Mouse (Mus musculus): Measurements from ENCODE around the gene Rpl34.
A peak's percentile ranks its signal among the peaks of the same experiment; 100 is the strongest.

Gene Rpl34

GRCm38 (mm10) chr3:130712891-130713290 is 17.3 kb downstream of the Rpl34 start:
- no peak for DNase-seq (ENCODE audit: low spot score)

GRCm38 (mm10) chr3:130710103-130710502 is 20.1 kb downstream of the Rpl34 start:
- DNase-seq (ENCODE audit: low spot score), result no peak

DNA sequence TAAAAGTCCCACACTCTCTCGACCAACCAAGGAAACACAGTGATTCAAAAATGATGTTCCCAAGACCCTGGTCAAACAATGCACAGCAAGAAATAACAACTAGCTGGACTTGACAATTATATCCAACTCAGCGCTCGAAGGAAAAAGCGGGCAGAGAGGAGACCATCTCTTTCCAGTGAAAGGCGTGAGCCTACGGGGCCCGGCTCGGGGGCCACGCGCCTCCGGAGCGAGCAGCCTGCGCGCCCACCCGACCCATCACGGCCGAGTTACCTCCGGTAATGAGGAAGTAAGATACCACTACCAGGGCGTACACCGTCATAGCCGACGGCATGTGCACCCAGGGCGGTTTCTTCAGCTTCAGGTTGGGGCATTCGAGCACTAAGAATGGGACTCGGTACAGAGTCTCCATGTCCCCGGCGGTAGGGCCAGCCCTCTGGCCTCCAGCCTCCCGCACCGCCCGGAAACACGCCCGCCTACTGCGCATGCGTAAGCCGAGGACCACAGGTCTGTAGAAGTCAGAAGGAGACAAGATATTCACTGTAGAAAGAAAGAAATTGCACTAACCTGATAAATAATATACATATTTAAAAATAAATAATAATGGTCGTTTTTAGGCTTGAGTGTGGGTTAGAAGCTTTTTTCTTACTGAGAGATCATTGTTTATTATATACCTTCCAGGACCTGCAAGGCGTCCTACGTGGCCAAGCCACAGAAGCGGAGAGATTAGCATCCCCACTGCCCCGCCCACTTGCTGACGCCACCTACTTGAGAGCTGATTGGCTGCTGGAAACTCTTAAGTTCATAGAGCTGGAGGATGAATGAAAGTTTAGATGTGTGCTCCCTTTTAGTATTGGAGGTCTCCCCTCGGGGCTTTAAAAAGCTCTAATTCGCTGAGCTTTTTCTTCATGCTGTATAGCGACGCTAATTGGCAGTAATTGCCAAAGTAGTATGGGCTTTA is 21.0 kb downstream of the Rpl34 start, which contains the start of gene Ostc:
Gene Ostc, minus strand, starts transcription at position 478 of the 958 bp plus-strand sequence.
- peak; percentile 94 for DNase-seq (ENCODE audit: low spot score)

- peak; percentile 41 for DNase-seq (ENCODE audit: low spot score)
Observed at GRCm38 (mm10) chr3:130708529-130708928, 21.7 kb downstream of the Rpl34 start.

DNA sequence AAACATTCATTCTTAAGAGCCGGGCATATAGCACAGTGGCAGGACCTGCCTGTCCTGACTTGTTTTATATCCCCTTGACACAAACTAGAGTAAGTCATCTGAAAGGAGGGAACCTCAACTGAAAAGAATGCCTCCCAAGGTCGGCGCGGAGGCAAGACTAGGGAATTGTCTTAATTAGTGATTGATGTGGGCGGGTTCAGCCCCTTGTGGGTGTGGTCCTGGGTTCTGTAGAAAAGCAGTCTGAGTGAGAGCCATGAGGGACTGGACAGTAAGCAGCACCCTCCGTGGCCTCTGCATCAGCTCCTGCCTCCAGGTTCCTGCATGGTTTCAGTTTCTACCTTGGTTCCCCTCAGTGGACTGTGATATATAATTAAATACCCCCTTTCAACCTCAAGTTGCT is 27.9 kb downstream of the Rpl34 start:
- DNase-seq (ENCODE audit: low spot score), result no peak

- DNase-seq (ENCODE audit: low spot score), result no peak
Observed at GRCm38 (mm10) chr3:130697622-130698021, 32.6 kb downstream of the Rpl34 start.

DNA sequence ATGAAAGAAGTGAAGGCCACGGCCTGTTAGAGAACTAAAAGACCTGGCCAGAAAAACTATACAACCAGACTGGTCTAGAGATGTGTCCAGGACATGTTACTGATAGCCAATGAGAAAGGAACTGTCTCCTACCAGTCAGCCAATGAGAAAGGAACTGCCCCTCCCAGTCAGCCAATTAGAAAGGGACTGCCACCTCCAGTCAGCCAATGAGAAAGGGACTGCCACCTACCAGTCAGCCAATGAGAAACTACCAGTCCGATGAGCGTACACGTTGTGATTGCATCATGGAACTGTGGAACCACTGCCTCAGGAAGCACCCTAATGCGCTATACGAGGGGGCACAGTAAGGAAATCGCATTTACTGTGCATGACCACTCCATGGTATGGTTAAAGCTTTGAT is 35.5 kb downstream of the Rpl34 start:
- DNase-seq (ENCODE audit: low spot score), result no peak

GRCm38 (mm10) chr3:130694041-130694593 is 36.1 kb downstream of the Rpl34 start:
- no peak for DNase-seq (ENCODE audit: low spot score)

GRCm38 (mm10) chr3:130691596-130692170 is 38.5 kb downstream of the Rpl34 start:
- DNase-seq (ENCODE audit: low spot score), result no peak

- DNase-seq (ENCODE audit: low spot score), result peak; percentile 76
Observed at GRCm38 (mm10) chr3:130690834-130691595, 39.2 kb downstream of the Rpl34 start.

- peak; percentile 45 for DNase-seq (ENCODE audit: low spot score)
Observed at GRCm38 (mm10) chr3:130689630-130690029, 40.6 kb downstream of the Rpl34 start.

DNA sequence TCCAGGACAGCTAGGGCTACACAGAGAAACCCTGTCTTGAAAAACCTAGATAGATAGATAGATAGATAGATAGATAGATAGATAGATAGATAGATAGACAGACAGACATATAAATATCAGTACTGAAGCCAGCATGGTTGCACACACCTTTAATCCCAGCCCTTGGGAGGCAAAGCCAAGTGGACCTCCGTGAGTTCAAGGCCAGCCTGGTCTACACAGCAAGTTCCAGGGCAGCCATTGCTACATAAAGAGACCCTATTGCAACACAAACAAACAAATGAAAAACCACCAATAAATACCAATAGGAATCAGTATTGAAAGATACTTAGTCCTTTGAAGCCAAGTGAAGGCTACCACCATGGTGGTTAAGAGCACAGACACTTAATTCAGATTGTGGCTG is 43.1 kb downstream of the Rpl34 start:
- no peak for DNase-seq (ENCODE audit: low spot score)

- no peak for DNase-seq (ENCODE audit: low spot score)
Observed at GRCm38 (mm10) chr3:130685014-130685366, 45.2 kb downstream of the Rpl34 start.

DNA sequence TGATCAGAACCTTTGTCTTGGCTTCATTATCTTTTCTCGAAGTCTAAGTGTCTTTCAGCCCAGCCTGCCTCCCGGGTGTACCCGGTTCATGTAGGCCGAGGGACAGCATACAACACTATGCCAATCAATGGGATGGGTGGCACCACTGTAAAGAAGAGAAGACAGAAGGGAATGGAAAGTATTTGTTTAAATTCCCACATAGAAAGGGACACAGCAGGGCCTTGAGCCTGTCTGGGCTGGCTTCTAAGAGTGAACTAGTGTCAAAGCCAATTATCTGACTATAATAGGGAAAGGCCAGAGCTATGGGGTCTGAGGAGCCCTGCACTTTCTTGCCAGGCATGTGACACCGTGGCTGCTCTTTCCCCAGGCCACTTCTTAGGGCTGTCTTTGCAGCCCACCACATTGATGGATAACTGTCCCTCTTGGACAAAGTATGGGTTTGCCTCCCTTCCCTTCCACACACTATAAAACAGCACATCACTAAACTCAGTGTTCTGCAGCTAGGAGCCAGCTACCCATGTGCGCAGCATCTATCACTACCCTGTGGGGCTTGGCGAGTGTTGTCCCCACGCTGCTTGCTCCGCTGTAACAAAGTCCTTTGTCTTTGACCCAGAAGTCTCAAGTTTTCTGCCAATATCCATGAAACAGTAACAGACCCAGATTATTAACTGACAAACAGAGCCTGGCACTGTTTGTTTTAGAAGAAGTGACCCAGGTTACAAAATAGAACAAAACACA is 45.8 kb downstream of the Rpl34 start:
- DNase-seq (ENCODE audit: low spot score), result no peak

DNA sequence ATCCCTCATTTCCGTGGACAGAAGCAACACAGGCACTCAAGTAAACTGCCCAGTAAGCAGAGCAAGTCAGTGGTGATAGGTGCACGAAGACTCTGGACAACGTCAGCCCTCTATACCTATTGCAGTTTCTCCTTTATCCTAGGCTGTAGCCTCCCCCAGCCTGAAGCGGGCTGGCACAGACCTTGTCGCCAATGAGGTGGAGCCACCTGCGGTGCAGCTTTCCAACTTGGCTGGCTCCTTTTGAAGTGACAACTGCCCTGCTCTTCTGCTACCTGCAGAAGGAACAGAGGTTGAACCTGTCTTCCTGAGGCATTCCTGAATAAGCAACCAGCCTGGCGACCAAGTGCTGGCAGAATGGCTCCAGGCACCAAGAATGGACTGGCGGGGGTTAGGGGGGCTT is 46.4 kb downstream of the Rpl34 start:
- no peak for DNase-seq (ENCODE audit: low spot score)

DNA sequence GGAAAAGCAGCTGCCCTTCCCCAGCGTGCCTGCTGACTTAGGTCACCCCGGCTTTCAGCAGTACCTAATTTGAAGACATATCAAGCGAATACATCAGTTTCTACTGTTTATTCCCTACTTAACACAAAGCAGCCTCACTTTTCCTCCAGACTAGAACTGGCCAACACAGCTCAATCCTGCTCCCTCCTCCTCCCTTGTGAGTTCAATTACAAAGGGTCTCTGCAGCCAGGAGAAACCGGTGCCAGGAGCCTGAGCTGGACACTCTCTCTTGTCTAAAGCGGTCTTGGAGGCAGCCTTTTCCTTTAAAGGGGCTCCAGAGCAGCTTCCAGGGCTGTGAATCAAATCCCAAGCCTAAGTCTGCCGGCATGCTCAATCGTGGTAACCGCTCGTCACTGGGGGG is 48.0 kb downstream of the Rpl34 start:
- no peak for DNase-seq (ENCODE audit: low spot score)

GRCm38 (mm10) chr3:130681226-130681625 is 49.0 kb downstream of the Rpl34 start:
- no peak for DNase-seq (ENCODE audit: low spot score)

DNA sequence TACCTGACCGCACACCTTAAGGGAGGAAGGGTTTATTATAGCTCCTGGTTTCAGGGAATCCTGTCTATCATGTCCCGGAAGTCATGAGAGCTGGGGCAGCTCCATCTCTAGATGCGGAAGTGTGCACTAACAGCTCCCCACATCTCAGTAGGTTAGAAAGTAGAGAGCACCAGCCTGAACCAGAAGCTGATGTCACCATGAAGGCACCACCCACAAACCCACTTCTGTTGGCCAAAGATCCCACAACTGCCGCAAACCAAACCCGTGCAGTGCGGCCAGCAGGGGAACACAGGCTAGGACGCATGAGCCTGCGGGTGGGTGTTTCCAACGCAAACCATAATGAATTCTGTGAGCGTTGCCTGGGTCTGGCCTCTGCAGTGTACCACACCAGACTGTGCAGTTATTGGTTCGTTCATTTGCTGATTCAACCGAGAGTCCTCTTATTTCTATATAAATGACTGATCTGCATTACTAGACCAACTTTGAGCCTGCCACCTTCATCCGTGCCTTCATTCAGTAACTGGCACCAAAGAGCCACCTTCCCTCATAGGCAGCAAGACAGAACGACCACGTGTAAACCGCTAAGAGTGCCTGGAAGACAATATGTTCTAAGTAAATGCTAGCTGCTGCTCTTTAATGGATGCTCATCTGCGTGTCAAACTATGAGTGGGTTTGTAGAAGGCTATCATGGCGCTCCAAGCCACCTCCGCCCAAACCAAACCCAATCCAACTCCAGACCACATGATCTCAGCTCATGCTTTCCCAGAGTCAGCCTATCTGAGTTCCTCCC is 52.3 kb downstream of the Rpl34 start:
- no peak for DNase-seq (ENCODE audit: low spot score)
